Mouse (Mus musculus): Measurements from ENCODE around the gene Muc3. TPM values are rescaled to one million over a fixed set of nuclear protein-coding genes. Genes with fewer than 3 reads are reported as not detected.

Gene Muc3
- total and polyA plus RNA-seq, 3 experiments = not detected

DNA sequence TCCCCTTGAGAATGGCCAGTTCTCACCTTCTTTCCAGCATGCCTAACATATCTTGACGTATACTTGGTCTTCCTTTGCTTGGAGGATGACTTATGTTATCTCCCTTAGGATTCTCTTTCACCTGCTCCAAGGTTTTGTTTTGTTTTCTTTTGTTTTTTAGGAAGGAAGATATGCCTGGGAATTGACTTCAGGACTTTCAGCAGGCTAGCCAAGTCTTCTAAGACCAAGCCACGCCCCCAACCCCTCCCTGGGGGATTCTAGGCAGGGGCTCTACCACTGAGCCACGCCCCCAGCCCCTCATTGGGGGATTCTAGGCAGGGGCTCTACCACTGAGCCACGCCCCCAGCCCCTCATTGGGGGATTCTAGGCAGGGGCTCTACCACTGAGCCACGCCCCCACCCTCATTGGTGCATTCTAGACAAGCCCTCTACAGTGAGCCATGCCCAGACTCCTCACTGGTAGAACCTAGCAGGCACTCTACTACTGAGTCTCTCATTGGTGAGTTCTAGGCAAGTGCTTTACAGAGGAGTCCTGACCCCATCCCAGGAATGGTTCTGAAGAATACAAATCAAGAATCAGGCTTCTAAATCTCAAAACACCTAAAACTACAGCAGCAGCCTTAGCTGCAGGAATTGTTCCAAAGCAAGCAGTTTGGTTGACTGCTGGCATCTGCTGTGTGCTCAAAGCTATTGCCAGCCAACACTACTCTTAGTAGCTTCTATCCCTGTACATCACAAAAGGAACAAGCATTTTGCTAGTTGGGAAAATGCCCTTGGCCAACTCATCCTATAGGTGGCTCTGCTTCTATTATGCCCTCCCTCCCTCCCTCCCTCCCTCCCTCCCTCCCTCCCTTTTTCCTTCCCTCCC, 37.3 kb downstream of the Muc3 start:
- Histone ChIP-seq H3K27me3 (ENCODE audit: control insufficient read depth in 1 of 2, insufficient read depth in 2 of 2, low read length in 2 of 2) (no peaks in the 10 kb centered on the region), H3K27ac (ENCODE audit: control insufficient read depth, low read depth, low read length) (no peak overlapping the region), H3K79me2 (ENCODE audit: control insufficient read depth, insufficient read depth, low read length, poor library complexity) (peaks cover 29% of the 10 kb centered on the region), H3K4me1 (ENCODE audit: control insufficient read depth in 1 of 2, insufficient read depth in 2 of 2, low read length in 2 of 2) (peaks cover 0 to 16% of the 10 kb centered on the region in 2 experiments; a peak in 3 of 4 replicates), H3K4me3 (ENCODE audit: control insufficient read depth in 1 of 2, insufficient read depth in 1 of 2, low read depth in 2 of 2, low read length in 2 of 2) (no peak overlapping the region), H3K36me3 (ENCODE audit: control insufficient read depth in 1 of 2, insufficient read depth in 2 of 2, low read length in 2 of 2) (peaks cover 0 to 11% of the 10 kb centered on the region in 2 experiments), H3K9ac (ENCODE audit: control insufficient read depth, low read depth, low read length, poor library complexity, severe bottlenecking) (no peak overlapping the region), H3K9me3 (replicated peaks; ENCODE audit: insufficient read depth, low read length) (no peaks in the 10 kb centered on the region)
- DNase-seq (ENCODE audit: low read depth, low spot score) = no peak
- TF ChIP-seq ZNF384 (IDR thresholded peaks at IDR 0.05; ENCODE audit: low read depth, low read length) = no peak
- TF ChIP-seq GATA1 (IDR thresholded peaks at IDR 0.05; ENCODE audit: low read depth, low read length) = no peak
- TF ChIP-seq USF1 (IDR thresholded peaks at IDR 0.05; ENCODE audit: low read depth, low read length) = no peak
- TF ChIP-seq POLR2AphosphoS5 (IDR thresholded peaks at IDR 0.05; ENCODE audit: borderline replicate concordance, low read depth, low read length) = no peak
- TF ChIP-seq ELF1 (IDR thresholded peaks at IDR 0.05; ENCODE audit: low read depth, low read length) = no peak
- no peak for TF ChIP-seq NRF1 (IDR thresholded peaks at IDR 0.05; ENCODE audit: insufficient read depth, low read depth, low read length, poor library complexity, severe bottlenecking)
- TF ChIP-seq CTCF (IDR thresholded peaks at IDR 0.05 in 2 of 3, conservative IDR thresholded peaks at IDR 0.05 in 1 of 3; ENCODE audit: control insufficient read depth in 1 of 3, insufficient read depth in 1 of 3, low read depth in 2 of 3, low read length in 3 of 3, poor library complexity in 1 of 3, severe bottlenecking in 1 of 3) = no peak
- no peak for TF ChIP-seq USF2 (IDR thresholded peaks at IDR 0.05; ENCODE audit: borderline replicate concordance in 1 of 2, insufficient read depth in 1 of 2, low read depth in 1 of 2, low read length in 2 of 2)
- TF ChIP-seq JUND (IDR thresholded peaks at IDR 0.05; ENCODE audit: low read depth, low read length) = no peak
- no peak for TF ChIP-seq MYC (IDR thresholded peaks at IDR 0.05; ENCODE audit: low read depth, low read length)

DNA sequence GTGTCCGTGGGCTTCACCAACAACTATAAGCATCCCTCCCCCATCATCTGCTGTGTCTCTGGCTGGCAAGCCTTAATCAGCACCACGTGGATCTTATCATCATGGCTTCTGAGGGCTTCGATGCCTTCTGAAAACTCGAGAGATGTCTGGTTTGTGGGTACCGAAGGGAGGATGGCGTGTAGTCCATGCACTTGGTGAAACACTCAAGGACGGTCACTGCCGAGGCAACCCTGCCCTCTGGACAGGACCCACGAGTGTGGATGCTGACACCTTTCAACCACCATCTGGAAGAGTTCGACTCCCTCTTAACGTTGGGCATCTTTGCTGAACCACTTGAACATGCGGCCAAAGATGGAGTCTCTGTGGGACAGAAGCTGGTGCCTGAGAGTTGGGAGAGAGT, 38.3 kb downstream of the Muc3 start:
- Histone ChIP-seq H3K79me2 (ENCODE audit: control insufficient read depth, insufficient read depth, low read length, poor library complexity) (peaks cover 28% of the 10 kb centered on the region), H3K27ac (ENCODE audit: control insufficient read depth, low read depth, low read length) (no peak overlapping the region), H3K36me3 (ENCODE audit: control insufficient read depth in 1 of 2, insufficient read depth in 2 of 2, low read length in 2 of 2) (peaks cover 0 to 11% of the 10 kb centered on the region in 2 experiments), H3K4me3 (ENCODE audit: control insufficient read depth in 1 of 2, insufficient read depth in 1 of 2, low read depth in 2 of 2, low read length in 2 of 2) (no peak overlapping the region), H3K9ac (ENCODE audit: control insufficient read depth, low read depth, low read length, poor library complexity, severe bottlenecking) (no peak overlapping the region), H3K9me3 (replicated peaks; ENCODE audit: insufficient read depth, low read length) (no peaks in the 10 kb centered on the region), H3K27me3 (ENCODE audit: control insufficient read depth in 1 of 2, insufficient read depth in 2 of 2, low read length in 2 of 2) (no peaks in the 10 kb centered on the region), H3K4me1 (ENCODE audit: control insufficient read depth in 1 of 2, insufficient read depth in 2 of 2, low read length in 2 of 2) (peaks cover 0 to 16% of the 10 kb centered on the region in 2 experiments; a peak in 3 of 4 replicates)
- TF ChIP-seq POLR2A (IDR thresholded peaks at IDR 0.05; ENCODE audit: control insufficient read depth in 1 of 2, insufficient read depth in 1 of 2, low read depth in 1 of 2, low read length in 2 of 2, poor library complexity in 1 of 2) = peak in 1 of 2 experiments; percentile 32; a peak in 1 of 4 replicates
- no peak for TF ChIP-seq KAT2A (conservative IDR thresholded peaks at IDR 0.05; ENCODE audit: low read depth, low read length)
- no peak for TF ChIP-seq JUND (IDR thresholded peaks at IDR 0.05; ENCODE audit: low read depth, low read length)
- no peak for TF ChIP-seq RAD21 (IDR thresholded peaks at IDR 0.05; ENCODE audit: low read depth, low read length)
- TF ChIP-seq GATA1 (IDR thresholded peaks at IDR 0.05; ENCODE audit: low read depth, low read length) = no peak
- no peak for TF ChIP-seq TBP (IDR thresholded peaks at IDR 0.05; ENCODE audit: low read depth, low read length)
- no peak for TF ChIP-seq MYC (IDR thresholded peaks at IDR 0.05; ENCODE audit: low read depth, low read length)
- no peak for TF ChIP-seq ZMIZ1 (IDR thresholded peaks at IDR 0.05; ENCODE audit: low read depth, low read length)
- TF ChIP-seq POLR2AphosphoS5 (IDR thresholded peaks at IDR 0.05; ENCODE audit: borderline replicate concordance, low read depth, low read length) = 0 out of 2 replicates have a peak, but pooled peaks have one; percentile 3
- TF ChIP-seq NELFE (IDR thresholded peaks at IDR 0.05; ENCODE audit: low read depth, low read length) = no peak
- TF ChIP-seq GABPA (IDR thresholded peaks at IDR 0.05; ENCODE audit: low read depth, low read length) = no peak
- no peak for TF ChIP-seq SMC3 (IDR thresholded peaks at IDR 0.05; ENCODE audit: low read depth, low read length)
- TF ChIP-seq TCF12 (IDR thresholded peaks at IDR 0.05; ENCODE audit: low read depth, low read length) = no peak
- no peak for TF ChIP-seq USF2 (IDR thresholded peaks at IDR 0.05; ENCODE audit: borderline replicate concordance in 1 of 2, insufficient read depth in 1 of 2, low read depth in 1 of 2, low read length in 2 of 2)
- DNase-seq (ENCODE audit: low read depth, low spot score) = no peak

Data from MEL (cell line).